Mouse (Mus musculus) kidney, postnatal 0 days (tissue): ENCODE data around the gene Pla2g4a. TPM values are rescaled to one million over a fixed set of nuclear protein-coding genes. Genes with fewer than 3 reads are reported as not detected.

Experiments
- ATAC-seq: fragments of 200-750 bp; cut with Nextera tagmentation; replicated peaks from 2 replicates; pipeline ENCODE4 v1.8.0; 2017; ENCODE audit warnings: low read depth, moderate number of reproducible peaks, moderate TSS enrichment, moderate library complexity; ENCODE audit not compliant: low FRiP score
- DNase-seq: peaks from one replicate; pipeline ENCODE4 v3.0.0-alpha.2; 2016; ENCODE audit warnings: low spot score
- H3K27ac ChIP-seq: fragments of 300-500 bp; sonication (generic); 2 replicates; pipeline ENCODE4 v1.5.1; 2014; ENCODE audit warnings: mild to moderate bottlenecking
- H3K27me3 ChIP-seq: fragments of 300-500 bp; sonication (generic); 2 replicates; pipeline ENCODE4 v1.6.1; 2014; ENCODE audit warnings: low read length, mixed read lengths; ENCODE audit not compliant: insufficient read depth
- H3K36me3 ChIP-seq: fragments of 300-500 bp; sonication (generic); 2 replicates; pipeline ENCODE4 v1.6.1; 2014; ENCODE audit warnings: low read length, mixed read lengths; ENCODE audit not compliant: insufficient read depth
- H3K4me1 ChIP-seq: fragments of 300-500 bp; sonication (generic); replicated peaks from 2 replicates; pipeline ENCODE4 v1.6.1; 2014; ENCODE audit warnings: antibody characterized with exemption, low read length, mixed read lengths; ENCODE audit not compliant: insufficient read depth
- H3K4me2 ChIP-seq: fragments of 300-500 bp; sonication (generic); 2 replicates; pipeline ENCODE4 v1.6.1; 2014; ENCODE audit warnings: mild to moderate bottlenecking, low read length, moderate library complexity, mixed read lengths
- H3K4me3 ChIP-seq: fragments of 300-500 bp; sonication (generic); replicated peaks from 2 replicates; pipeline ENCODE4 v1.5.1; 2014; ENCODE audit warnings: low read depth, low read length
- H3K9ac ChIP-seq: fragments of 300-500 bp; sonication (generic); 2 replicates; pipeline ENCODE4 v1.6.1; 2014; ENCODE audit warnings: low read depth, low read length
- H3K9me3 ChIP-seq: fragments of 300-500 bp; sonication (generic); replicated peaks from 2 replicates; pipeline ENCODE4 v1.6.1; 2016; ENCODE audit warnings: low read length, inconsistent platforms, mixed read lengths
- CTCF ChIP-seq: IDR thresholded peaks from 2 replicates; pipeline ENCODE4 v1.5.1; 2016; ENCODE audit warnings: antibody characterized with exemption, low read depth, mild to moderate bottlenecking, moderate library complexity
- WGBS: fragments of 180-500 bp; shearing (Covaris S2); extraction: QIAGEN DNeasy Blood & Tissue Kit; methylation state at CpG from one replicate; pipeline ENCODE4 v1.1.7; 2014; 5-methylcytosine and 5-hydroxymethylcytosine counted together
- polyA plus RNA-seq: library from polyadenylated mRNA; unstranded; fragments of >200 nt; fragmentation: Nextera tagmentation; extraction: Ambion mirVana; gene quantifications from 2 replicates; pipeline ENCODE4 v1.2.1, GENCODE M21; 2015

Gene Pla2g4a
- polyA plus RNA-seq, 1 experiment from 2014 or later: 58.0 TPM

DNA sequence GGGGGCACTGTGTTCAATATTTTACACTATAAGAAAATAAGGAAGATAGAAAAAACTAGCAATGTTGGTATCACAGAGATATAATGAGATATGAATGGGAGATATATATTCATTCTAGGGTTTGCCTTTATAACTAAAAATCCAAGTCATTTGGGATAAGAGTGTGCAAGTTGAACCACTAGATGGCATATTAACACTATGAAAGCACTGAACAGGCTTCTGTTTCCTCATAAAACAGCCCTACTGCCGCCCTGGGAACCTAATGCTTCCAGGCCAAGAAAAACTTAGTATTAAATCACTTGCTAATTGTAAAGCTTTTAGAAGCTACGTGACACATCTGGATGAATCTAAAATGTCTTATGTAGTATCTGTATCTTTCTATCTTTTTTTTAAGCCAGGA is 128.1 kb downstream of the Pla2g4a start:
- H3K9ac ChIP-seq: no peak overlapping the region
- no peak overlapping the region for H3K27ac ChIP-seq
- H3K4me2 ChIP-seq: no peak overlapping the region
- WGBS: 4% methylated on average over 2 of the region's 2 CpGs
- no peaks in the 10 kb centered on the region for H3K9me3 ChIP-seq
- H3K36me3 ChIP-seq: peaks cover 3% of the 10 kb centered on the region; the same call in 1 of the 2 replicates
- no peaks in the 10 kb centered on the region for H3K4me1 ChIP-seq
- DNase-seq (peak; percentile 91), ATAC-seq (peak; percentile 57; the same call in 1 of the 2 replicates)
- H3K4me3 ChIP-seq: no peak overlapping the region
- H3K27me3 ChIP-seq: no peaks in the 10 kb centered on the region
- peak; percentile 86 for TF ChIP-seq CTCF

DNA sequence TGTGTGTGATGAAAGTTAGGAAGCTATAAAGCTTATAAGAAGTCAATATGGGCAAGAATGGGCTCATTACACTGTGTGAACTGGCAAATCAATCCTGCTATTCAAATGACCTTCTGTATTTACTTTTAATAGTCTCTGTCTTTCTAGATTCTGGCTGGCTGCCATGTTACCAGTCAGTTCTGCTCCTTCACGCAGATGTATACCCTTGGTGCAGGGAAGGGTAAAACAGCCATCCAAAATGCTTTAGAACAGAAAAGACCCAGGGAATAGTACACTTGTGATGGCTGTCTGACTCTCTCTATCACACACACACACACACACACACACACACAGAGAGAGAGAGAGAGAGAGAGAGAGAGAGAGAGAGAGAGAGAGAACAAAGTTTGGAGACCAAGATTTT is 128.6 kb downstream of the Pla2g4a start:
- DNase-seq: no peak
- no peak overlapping the region for H3K4me2 ChIP-seq
- no peak overlapping the region for H3K4me3 ChIP-seq
- no peak for ATAC-seq
- no peak overlapping the region for H3K9ac ChIP-seq
- no peak for TF ChIP-seq CTCF
- H3K27me3 ChIP-seq: no peaks in the 10 kb centered on the region
- no peaks in the 10 kb centered on the region for H3K36me3 ChIP-seq
- 88% methylated on average over 1 of the region's 1 CpGs for WGBS
- no peaks in the 10 kb centered on the region for H3K4me1 ChIP-seq
- no peak overlapping the region for H3K27ac ChIP-seq
- H3K9me3 ChIP-seq: no peaks in the 10 kb centered on the region

- Histone ChIP-seq H3K9ac (no peak overlapping the region), H3K4me2 (no peak overlapping the region), H3K9me3 (no peaks in the 10 kb centered on the region), H3K4me3 (no peak overlapping the region), H3K27ac (no peak overlapping the region), H3K27me3 (no peaks in the 10 kb centered on the region), H3K36me3 (no peaks in the 10 kb centered on the region), H3K4me1 (no peaks in the 10 kb centered on the region)
- 100% methylated on average over 1 of the region's 1 CpGs for WGBS
- DNase-seq (no peak), ATAC-seq (no peak)
- no peak for TF ChIP-seq CTCF
Measured at GRCm38 (mm10) chr1:149831100-149831499, 130.0 kb downstream of the Pla2g4a start.

GRCm38 (mm10) chr1:149813616-149814345 is 147.3 kb downstream of the Pla2g4a start:
- DNase-seq (no peak), ATAC-seq (no peak)
- WGBS: 57% methylated on average over 4 of the region's 4 CpGs
- TF ChIP-seq CTCF: no peak
- H3K4me2 ChIP-seq: no peak overlapping the region
- no peaks in the 10 kb centered on the region for H3K4me1 ChIP-seq
- no peaks in the 10 kb centered on the region for H3K36me3 ChIP-seq
- no peak overlapping the region for H3K9ac ChIP-seq
- no peak overlapping the region for H3K4me3 ChIP-seq
- H3K27ac ChIP-seq: no peak overlapping the region
- no peaks in the 10 kb centered on the region for H3K27me3 ChIP-seq
- H3K9me3 ChIP-seq: no peaks in the 10 kb centered on the region

DNA sequence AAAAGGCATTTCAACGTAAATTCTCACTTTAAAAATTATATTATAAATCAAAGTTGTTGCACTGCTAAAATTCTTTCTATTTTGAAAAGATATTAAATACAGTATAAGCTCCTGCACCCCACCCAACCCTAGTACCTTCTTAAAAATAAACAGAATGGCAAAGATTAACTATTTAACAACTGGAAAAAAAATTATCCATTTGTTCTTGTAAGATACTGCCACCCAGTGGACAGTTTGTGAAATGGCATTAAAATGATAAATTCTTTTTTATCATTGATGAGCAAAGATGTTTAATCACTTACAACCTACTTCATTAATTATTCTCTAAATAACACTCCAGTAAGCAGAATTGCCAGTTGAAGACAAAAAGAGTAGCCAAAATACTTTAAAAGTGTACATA is 151.6 kb downstream of the Pla2g4a start:
- peak; percentile 31 for DNase-seq
- TF ChIP-seq CTCF: peak; percentile 68
- H3K4me1 ChIP-seq: no peaks in the 10 kb centered on the region
- no peak for ATAC-seq
- no peaks in the 10 kb centered on the region for H3K9me3 ChIP-seq
- no peak overlapping the region for H3K27ac ChIP-seq
- no peak overlapping the region for H3K4me3 ChIP-seq
- 75% methylated on average over 1 of the region's 1 CpGs for WGBS
- no peak overlapping the region for H3K9ac ChIP-seq
- H3K4me2 ChIP-seq: no peak overlapping the region
- H3K36me3 ChIP-seq: no peaks in the 10 kb centered on the region
- H3K27me3 ChIP-seq: no peaks in the 10 kb centered on the region

Other genes starting within 250 kb of the Pla2g4a start
- 1.5 and 1.8 TPM in 2 replicates for gene Ptgs2, start 138.7 kb upstream of the Pla2g4a start, polyA plus RNA-seq